Mouse (Mus musculus): ENCODE measurements at regions not wholly inside any gene's neighbourhood (a gene's known extent, or its start where the extent isn't known, plus 50 kb on each side); places are given as distances from the start of the nearest gene placed in this dataset.

DNA sequence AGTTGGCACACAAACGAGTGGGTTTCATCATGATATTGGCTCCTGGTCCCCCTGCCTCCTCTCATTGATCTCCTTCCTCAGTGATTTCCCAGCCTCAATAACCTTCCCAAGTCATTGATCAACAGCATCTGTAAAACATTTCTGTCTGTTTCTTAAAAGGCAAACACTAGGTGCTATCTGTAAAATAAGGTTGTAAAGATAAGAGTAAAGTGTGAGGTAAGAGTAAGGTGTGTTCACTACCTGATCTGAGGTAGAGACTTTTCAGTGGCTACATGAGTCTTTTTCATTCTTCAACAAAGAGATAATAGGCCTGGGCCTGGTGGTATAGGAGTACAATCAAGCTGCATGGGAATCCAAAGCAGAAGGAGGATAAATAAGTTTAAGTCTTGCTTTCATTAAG, 55.7 kb downstream of the Plk2 start:
- no peak for DNase-seq

DNA sequence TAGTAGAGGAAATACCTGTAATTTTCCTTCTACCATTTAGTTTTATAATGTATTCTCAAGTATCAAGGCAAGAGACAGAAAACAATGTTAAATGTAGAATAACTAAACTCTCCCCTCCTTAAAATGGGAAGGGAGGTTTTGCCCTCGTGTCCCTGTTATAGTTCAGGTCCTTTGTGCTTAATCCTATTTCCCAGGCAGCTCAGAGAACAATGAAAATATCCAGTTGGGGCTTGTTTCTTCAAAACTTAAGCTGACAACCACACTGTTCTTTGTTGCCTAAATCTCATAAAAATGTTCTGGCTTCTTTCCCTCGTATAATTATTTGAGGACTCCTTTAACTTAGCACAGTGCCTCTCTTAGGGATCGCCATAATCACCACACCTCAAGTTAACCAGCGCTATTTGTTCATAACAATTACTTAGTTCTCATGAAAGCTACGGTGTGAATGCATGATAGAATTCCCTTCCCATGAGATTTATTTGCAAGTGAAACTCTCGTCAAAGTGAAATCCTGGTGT, 57.2 kb downstream of the Plk2 start:
- no peak for DNase-seq

DNA sequence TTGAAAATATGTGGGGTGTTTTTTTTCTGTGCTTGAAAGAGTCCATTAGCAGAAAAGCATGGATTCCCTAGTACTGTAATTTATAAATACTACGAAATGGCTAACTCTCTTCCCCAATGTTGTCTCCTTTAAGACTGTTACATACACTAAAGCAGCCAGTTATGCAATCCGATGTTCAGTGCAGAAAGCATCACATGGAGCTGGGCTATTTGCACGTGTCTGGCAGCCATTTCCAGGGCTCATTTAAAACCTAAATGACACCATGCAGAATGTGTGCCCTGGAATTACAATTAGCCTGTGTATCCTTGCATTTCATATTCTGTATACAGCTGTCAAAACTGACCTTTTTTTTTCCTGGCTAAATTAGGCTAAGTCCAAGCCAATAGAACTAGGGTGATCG, 60.2 kb downstream of the Plk2 start:
- no peak for DNase-seq

- DNase-seq, result no peak
Measured at GRCm38 (mm10) chr13:110455569-110456196, 60.8 kb downstream of the Plk2 start.

DNA sequence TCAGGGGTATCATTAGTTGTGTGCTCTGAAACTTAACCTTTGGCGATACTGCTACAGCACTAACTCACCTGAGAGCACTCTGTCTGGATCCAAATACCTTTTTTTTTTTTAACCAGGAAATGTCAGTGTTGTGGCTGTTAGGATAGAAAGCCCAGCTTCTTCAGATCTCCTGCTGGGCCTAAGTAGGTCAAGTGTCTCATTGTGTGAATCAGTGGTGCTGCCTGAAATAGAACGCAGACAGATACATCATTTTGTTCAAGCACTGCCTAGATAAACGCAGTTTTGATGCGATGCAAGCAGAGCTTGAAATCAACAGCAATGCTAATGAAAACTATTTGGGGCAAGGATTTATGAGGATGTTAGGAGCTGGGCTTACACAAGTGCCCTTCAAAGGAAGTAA, 63.9 kb downstream of the Plk2 start:
- no peak for DNase-seq

GRCm38 (mm10) chr13:110461581-110461980, 66.7 kb downstream of the Plk2 start:
- DNase-seq, result no peak

- no peak for DNase-seq
Measured at GRCm38 (mm10) chr13:110471526-110471925, 76.7 kb downstream of the Plk2 start.

DNA sequence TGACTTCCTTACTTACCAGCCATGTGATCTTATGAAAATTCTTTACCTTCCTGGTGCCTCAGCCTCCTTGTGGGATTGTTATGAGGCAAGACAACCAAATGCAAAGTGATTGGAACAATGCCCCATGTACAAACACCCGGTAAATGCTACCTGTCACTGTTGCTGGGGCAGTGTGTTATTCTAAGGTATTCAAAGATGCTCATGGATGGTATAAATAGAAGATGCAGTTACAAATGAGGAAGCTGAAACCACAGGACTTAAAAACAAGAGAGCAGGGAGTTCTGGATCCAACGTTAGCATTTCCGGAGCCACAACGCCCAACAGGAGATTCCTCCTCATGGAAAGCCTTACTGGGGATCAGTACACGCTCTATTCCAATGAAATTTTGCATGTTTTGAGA, 82.9 kb downstream of the Plk2 start:
- no peak for DNase-seq

- DNase-seq, result no peak
Measured at GRCm38 (mm10) chr13:110484358-110484940, 89.6 kb downstream of the Plk2 start.

DNA sequence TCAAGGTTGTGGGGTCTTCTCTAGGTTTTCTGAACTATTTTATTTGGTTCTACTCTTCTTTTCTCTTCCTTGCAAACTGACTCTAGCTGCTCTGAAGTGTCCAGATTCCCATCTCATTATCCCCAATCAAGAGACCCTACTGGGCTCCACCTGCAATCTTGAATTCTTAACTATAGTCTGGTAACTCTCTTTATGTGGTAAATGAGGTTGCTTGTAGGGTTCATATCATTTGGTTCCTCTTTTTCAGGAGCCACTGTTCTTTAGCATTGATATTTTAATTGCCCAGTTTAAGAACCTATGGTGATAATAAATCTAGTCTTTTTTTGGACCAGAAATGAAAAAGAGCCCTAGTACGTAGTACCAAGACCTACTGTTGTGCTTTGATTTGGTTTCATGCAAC, 90.7 kb downstream of the Plk2 start:
- DNase-seq, result no peak

DNA sequence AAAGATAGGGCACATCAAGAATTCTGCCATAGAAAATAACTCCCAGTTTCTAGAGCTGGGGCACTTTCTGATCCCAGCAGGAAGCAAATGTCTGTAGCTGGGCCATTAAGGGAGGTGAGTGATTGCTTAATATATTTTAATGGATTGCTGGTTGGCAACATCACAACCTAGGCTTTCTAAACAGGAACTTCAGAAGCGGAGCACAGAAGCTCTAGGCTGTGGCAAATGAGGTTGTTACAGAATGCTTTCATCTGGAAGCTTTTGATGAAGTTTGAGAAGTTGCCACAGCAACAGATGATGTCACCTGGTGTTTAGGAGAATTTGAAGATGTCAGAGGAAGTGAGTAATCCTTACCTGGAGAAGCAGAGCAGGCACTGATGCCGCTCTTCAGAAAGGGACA, 95.3 kb downstream of the Plk2 start:
- DNase-seq, result no peak

DNA sequence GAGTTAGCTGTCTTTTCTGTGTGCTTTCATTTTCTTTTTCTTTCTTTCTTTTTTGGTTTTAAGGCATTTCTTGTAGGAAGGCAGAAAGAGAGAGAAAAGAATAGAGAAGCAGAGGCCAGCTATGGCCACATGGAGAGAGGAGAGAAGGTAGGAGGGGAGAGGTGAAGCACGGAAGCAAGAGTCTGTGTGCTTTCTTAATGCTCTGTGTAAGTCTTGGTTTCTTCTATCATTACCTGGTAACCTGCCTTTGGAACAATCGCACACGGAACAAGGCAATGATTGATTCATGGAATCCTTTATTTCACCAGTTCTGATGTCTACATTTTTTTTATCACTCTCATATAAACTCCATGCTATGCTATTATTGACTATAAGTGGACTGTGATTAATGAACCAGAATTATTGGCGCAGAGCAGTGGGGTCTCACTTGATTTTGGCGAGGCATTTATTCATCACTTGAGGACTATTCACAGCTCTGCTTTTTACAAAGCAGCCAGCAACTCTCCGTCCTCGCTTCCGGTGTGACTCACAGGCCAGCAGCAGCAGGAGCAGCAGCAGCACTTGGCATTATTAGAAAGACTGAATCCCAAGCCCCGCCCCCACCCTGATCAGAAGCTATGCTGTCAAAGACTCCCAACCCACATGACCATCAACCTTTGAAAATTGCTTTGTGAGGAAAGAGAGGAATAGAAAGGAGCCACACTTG, 97.6 kb downstream of the Plk2 start:
- peak in 1 of 2 experiments; percentile 1 for DNase-seq

GRCm38 (mm10) chr13:110493002-110493552, 98.2 kb downstream of the Plk2 start:
- DNase-seq, result no peak

DNA sequence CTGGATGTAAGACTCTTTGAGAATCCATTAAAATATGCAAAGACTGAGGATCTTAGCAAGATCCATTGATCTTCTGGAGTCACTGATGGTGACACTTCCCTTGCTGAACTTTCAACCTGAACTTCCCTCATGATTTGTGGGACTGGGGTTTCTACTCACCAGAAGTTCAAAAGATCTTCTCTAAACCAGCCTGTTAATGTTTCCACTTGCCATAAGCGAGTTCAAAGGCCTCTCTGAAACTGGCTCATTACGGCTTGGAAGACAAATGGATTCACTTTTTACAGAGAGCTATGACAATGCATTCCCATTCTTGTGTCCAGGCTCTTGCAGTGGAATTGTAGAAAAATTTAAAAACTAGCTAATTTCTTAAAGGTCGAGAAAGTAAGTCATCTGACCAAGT, 102.6 kb downstream of the Plk2 start:
- peak; percentile 2 to 4 for DNase-seq

DNA sequence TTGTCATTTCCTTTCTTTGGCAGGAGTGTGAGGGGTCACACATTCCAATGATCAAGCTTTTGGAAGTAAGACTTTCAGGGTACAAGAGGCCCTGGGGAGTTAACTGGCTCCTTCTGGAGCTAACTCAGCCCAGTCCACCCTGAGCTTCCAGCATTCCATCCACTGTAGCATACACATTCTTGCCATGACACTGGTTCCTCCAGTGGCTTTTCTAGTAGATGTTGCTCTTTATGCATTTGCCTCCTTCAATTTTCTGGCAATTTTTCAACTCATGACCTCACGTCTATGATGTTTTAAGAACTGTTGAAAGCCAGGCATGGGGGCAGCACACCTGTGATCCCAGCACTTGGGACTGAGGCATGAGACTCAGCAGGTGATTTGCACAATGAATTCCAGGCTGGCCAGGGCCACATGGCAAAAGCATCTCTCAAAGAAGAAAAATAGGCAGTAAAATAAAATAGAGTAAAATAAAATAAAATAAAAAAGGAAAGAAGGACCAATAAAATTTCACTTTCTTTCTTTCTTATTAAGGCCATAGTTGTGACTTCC, 113.0 kb downstream of the Plk2 start:
- DNase-seq, result no peak

GRCm38 (mm10) chr13:110517986-110518385, 123.1 kb downstream of the Plk2 start:
- DNase-seq, result no peak

DNA sequence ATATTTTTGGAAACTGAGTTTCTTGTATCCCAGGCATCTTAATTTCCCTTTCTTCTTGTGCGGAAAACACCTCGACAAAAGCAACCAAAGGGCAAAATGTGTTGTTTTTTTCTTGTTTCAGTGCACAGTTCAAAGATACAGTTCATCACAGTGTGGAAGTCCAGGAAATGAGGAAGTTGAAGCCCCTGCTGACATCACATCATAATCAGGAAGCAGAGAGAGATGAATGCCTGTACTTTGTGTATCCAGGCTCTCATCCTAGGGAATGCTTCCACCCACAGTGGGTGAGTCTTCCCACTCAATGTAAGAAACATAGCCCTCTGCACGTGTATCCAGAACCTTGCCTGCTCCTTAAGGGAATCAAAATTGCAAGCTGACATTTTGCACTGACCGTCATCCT, 128.1 kb downstream of the Plk2 start:
- no peak for DNase-seq

- DNase-seq, result no peak
Measured at GRCm38 (mm10) chr13:110527681-110528080, 132.8 kb downstream of the Plk2 start.

DNA sequence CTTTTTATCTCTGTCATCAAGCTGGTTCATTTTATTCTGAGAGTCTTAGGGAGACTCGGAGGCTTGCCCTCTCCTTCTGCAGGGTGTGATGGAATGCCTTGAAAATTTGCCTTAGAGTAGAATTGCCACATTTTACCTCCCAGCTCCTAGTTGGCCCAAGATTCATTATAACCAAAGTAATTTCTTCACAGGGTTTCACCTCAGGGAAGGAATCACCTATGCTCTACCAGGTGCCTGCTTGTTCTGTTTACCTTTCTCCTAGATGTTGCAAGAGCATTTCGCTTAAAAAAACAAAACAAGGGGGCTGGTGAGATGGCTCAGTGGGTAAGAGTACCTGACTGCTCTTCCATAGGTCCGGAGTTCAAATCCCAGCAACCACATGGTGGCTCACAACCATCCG, 134.8 kb downstream of the Plk2 start:
- DNase-seq, result no peak

DNA sequence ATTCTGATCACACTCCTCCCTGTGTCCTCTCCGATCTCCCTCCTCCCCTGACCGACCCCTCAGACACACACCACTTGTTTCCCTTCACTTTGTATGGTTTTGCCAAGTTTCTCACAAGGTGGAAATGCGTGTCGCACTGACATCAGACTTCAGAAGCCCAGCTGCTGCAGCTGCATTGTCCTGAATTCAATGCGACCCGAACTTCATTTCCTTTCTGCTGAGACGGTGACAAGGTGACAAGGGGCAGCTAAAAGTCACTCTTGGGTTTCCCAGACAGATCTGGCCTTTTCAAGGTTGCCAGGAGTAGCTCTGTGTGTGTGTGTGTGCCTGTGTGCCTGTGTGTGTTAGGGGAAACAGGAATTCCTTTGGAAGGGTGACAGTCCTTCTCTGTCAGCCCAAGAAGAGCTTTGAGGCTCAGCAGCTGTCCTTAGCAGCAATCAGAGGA, 139.5 kb downstream of the Plk2 start:
- DNase-seq, result peak; percentile 52 to 82

GRCm38 (mm10) chr13:110535785-110536184, 140.9 kb downstream of the Plk2 start:
- DNase-seq, result no peak

GRCm38 (mm10) chr13:110537960-110538463, 143.2 kb downstream of the Plk2 start:
- DNase-seq, result peak; percentile 61 to 75
